Mouse (Mus musculus): ENCODE results near the gene Galnt15.
"Not testable (repeated sequence)": the region's sequence is repeated elsewhere in the genome, so short reads cannot be mapped to it uniquely, and the experiment has no call there.

The Galnt15 gene

DNA sequence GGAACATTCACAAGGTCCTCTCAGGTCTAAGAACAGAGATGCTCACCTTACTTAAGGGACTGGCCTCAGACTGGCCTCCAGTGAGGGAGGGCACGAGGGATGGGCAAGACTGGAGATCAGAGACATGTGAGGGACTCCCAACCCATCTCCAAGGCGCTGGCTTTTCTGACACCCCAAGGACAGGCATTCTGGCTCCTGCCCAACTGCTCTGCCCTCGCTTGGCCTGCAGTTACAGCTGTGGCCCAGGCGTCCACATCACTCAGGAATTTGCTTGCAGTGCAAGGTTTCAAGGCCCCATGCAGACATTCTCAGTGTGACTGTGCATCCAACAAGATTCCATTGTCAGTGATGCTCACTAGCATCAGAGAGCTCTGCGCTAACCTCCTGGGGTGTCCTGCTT is 7.7 kb downstream of the Galnt15 start:
- no peak for DNase-seq (ENCODE audit: low spot score in 2 of 2)

DNA sequence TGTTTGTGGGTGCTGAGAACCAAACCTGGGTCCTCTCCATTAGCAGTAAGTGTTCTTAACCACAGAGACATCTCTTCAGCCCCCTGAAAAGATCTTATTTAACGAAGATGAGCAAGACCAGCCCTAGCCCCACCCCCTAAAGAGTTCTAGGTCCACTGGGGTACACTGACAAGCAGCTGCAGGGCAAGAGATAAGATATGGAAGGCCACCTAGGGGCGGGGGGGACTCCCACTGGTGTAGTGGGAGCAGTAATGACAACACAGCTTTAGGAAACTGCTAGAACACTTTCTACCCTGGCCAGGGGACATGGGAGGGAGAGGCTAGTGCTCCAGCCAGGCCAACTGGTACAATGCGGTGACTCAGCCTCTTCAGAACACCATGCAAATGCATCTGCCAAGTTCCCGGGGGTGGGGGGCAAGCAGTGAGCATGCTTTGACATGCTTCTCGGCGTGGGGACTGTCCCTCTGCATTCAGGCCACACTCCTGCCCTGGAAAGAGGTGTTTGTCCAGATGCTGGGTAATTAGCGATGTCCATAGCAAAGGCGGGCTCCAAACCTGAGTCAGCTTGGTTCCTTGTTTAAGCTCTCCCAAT is 9.0 kb downstream of the Galnt15 start:
- DNase-seq (ENCODE audit: low spot score in 2 of 2) = no peak

DNA sequence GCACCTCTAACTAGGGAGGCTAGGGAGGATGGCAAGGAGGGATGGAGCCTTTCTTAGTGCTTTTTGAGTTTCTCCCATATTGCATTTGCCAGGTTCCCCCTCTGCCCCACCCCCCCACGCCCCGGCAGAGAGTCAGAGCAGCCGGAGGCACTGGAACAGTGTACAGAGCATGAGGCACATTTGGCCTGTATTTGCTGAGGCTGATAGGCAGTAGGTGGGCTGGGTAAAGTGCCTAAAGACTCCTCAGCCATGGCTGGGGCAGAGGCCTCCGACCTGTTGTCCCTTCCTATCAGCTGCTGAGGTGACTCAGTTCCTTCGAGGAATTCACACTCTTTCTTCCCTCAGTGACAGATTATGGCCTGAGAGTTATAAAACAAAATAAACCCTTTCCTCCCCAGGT is 13.3 kb downstream of the Galnt15 start:
- DNase-seq (ENCODE audit: low spot score in 2 of 2) = no peak

DNA sequence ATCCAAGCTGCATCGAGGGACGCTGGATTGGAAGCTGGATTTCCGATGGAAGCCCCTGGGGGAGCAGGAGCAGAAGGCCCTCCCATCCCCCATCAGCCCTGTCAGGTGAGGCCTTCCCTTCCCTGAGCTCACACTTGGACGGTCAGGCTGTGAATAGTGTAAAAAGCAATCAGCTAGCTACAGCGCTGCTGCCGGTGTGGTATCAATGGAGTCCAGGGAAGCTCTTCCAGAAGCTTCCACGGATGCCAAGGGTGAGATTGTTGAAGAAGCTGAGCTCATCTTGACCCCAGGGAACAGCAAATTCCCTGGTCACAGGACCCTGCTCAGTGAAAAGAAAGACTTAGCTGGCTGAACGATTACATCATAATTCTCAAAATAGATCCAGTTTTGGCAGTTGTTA is 17.6 kb downstream of the Galnt15 start:
- DNase-seq (ENCODE audit: low spot score in 2 of 2) = no peak

DNA sequence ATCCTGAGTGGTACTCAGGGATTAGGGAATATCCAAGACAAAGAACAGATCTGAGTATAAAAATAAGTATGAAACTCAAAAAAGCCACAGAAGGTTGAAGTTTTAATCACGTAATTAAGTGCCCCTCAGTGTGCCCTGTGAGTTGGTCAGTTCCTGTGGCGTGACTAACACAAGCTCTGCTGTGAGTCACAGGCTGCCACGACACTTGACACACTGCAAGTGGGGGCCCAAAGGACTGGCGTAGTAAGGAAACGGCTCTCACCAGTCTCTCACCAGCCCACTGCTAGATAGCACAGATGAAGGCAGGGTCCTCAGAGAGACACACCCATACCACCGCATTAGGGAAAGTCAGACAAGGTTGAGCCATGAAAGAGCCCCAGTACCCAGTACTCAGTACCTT is 21.4 kb downstream of the Galnt15 start:
- DNase-seq (ENCODE audit: low spot score in 2 of 2) = no peak

DNA sequence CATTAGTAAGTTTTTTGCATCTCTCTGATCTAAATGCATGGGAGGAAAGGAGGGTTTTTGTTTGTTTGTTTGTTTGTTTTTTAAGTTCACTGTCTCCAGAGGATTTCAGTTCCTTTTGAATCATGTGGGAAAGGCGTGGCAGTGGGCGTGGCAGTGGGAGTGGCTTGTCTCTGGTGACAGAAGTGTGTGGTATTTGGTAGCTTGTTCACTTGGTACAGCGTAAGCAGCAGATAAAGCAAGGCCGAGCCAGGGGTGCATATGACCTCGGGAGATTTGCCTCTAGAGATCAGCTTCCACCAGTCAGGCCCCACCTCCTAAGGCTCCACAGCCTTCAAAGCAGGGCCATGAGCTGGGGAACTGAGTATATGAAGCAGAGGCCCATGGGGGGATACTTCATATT is 25.1 kb downstream of the Galnt15 start:
- DNase-seq (ENCODE audit: low spot score in 2 of 2) = no peak

DNA sequence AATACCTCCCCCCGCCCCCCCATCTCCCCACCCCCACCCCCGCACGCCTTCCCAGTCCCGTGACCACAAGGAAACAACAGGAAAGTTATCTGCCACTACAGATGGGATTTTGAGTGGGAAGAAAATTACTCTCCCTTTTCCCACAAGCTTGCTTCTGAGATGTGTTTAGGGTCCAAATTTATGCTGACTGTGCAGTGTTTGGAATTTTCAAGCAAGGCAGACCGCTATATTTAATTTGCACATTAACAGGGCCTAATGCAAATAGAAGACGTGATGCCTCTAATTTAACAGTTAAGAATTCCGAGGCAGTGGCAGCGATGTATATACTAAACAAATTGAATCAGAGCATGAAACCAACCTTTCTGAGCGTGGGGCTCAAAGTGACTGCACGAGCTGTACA is 26.0 kb downstream of the Galnt15 start:
- DNase-seq (ENCODE audit: low spot score in 2 of 2) = no peak

DNA sequence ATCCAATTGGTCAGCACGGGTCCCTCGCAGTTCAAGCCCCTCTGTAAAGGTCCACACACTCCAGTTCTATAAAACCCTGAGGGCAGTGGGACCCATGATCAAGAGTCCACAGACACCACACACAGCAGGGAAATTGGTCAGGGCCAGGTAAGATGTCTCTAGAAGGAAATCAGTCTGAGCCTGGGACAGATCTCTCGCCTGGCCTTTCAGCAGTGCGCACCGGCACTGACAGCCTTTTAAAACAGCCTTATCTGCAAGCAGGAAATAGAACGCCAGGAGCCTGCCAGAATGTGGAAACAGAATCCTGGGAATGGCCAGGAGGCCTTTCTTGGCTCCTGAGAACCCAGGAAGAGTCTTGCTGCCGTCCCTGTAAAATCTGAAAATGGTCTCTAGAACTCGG is 27.0 kb downstream of the Galnt15 start:
- DNase-seq (ENCODE audit: low spot score in 2 of 2) = no peak

DNA sequence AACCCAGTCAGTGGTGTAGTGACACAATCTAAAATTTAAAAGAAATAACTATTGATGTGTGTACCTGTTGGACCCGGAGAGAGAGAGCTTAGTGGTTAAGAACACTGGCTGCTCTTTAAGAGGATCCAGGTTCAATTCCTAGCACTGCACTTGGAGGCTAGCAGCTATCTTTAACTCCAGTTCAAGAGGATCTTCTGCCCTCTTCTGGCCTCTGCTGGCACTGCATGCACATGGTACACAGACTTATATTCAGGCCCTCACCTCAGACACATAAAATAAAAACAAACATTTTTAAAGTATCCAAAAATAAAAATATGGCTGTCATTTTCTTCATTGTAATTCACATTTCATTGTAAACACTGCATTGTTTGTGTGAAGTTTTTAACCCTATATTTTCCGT is 27.9 kb downstream of the Galnt15 start:
- no peak for DNase-seq (ENCODE audit: low spot score in 2 of 2)

DNA sequence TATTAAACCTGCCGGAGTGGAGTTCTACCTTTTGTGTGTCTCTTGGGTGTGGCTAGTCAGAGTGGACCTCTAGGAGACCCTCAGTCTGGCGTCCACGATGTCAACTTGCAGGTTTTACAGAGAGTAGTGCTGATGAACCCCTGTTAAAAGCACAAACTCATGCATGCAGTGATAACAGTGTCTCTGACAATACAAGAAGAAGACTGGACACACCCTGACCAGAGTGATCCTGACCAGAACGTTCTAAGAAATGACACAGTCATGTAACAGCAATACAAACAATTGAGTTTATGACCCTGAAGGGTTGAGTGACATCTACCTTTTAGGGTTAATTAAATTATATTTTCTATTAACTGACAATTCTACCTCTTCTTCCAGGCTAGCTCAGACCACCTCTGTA is 28.9 kb downstream of the Galnt15 start:
- DNase-seq (ENCODE audit: low spot score in 2 of 2) = no peak

DNA sequence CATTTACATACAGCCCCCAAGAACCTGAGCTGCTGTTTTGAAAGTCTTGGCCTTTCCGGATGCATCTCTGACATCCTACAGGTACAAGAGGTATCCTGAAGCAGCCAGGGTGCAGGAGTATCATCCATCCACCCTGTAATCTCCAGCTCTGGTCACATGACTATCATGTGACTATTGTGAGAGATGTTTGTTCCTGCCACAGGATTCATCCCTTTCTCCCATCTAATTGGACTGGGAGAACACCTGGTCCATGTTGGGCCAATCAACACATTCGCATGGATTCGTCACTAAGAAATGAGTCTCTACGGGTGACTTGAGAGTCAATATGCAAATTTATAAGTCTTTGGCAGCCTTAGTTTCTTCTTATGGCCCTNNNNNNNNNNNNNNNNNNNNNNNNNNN is 32.6 kb downstream of the Galnt15 start:
- no peak for DNase-seq (ENCODE audit: low spot score in 2 of 2)

DNA sequence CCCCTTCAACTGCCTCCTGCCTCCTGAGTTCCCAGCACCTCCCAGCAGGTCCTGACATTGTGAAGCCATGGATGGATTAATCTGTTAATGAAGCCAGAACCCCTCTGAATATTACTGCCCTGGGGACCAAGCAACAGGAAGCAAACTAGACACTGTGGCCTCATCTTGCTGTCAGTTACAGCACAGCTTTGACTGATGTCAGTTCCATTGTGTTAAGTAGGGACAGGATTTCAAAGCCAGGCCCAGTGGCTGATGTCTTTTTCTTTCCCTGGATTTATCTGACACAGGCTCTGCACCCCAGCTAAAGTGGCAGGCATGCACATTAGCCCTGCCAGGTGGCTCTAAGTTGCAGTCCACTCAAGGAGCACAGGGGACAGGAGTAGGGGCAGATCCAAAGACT is 44.0 kb downstream of the Galnt15 start:
- DNase-seq (ENCODE audit: low spot score in 2 of 2) = no peak

DNA sequence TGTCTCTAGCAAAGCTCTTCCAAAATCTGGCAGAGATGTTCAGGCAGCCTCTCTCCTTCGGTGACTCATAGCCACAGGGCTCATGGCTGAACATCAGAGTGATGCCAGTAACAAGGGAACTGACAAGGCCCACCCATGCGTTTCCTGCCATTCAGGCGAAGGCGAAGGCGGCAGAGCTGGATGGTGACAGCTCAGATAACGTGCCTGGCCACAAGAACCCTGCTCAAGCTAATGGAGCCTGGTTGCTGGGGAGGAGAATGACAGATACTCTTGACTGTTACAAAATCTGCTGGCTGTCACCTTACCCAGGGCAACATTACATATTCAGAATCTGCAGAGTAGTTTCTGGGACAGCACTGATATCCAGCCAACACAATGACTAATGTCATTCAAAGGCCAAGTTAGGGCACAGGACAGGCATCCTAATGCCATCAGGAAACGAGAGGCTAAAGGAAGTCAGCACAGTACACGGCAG is 44.5 kb downstream of the Galnt15 start:
- DNase-seq (ENCODE audit: low spot score in 2 of 2) = peak; percentile 56 to 62

DNA sequence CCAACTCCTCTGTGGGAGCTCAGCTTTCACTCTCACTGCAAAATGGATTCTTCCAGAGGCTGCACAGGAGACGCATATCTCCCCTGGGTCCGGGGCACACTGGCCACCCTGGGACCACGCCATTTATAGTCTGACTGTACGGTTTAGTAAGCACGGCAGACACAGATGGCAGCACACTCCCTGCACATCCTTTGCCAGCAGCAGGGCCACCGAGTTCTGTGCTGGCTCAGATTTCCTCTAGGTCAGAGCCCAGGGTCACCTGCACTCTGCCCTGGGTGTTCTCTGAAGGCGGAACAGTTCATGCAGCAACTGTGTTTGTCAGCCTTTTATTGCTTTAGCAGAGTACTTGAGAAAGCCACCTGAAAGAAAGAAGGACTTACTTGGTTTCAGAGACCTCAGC is 45.1 kb downstream of the Galnt15 start:
- DNase-seq (ENCODE audit: low spot score in 2 of 2) = no peak

DNA sequence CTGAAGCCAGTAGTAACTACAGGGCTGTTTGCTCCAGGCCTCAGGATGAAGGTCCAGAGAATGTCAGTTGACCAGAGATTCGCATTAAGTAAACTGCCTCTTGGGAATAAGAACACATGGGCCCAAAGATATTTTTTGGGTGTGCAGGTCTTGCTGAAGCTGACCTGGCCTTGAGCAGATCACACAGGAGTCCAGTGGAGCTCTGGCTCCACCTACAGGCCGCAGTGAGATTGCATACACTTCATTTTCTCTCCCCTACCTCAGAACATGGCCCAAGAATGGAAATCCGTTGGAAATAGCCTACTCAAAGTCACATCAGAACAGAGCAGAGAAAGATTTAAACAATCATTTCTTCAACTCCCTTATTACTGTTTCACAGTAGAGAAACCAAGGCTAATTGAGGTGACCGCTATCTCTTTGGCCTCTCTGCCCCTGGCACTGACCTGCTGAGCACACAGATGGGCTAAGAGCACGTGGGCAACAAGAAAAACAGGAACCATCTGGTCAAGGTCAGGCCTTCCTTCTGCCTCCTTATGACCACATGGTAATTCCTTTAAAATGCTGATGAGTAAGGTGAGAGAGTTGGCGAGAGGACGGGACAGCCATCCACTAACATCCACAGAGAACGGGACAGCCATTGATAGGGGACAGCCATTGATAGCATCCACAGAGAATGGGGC is 48.2 kb downstream of the Galnt15 start:
- peak; percentile 59 to 69 for DNase-seq (ENCODE audit: low spot score in 2 of 2)

DNA sequence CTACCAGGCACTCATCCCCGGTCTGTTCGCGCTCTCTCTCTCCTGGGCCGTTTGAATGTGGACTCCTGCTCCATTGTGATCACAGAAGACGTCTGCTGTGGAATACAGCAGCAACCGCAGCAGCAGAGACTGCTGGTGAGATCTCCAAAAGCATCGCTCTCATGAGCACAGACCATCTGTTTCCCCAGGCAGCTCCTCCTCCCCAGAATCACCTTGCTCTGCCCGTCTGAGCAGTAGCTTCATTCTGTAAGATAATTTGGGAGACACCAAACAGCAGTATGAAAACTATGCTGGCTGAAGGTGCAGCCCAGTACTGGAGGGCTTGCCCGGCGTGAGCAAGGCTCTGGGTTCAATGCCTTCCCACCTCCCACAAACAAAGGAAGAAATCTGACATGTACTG is 52.2 kb downstream of the Galnt15 start:
- peak in 1 of 2 experiments; percentile 31 for DNase-seq (ENCODE audit: low spot score in 2 of 2)

DNA sequence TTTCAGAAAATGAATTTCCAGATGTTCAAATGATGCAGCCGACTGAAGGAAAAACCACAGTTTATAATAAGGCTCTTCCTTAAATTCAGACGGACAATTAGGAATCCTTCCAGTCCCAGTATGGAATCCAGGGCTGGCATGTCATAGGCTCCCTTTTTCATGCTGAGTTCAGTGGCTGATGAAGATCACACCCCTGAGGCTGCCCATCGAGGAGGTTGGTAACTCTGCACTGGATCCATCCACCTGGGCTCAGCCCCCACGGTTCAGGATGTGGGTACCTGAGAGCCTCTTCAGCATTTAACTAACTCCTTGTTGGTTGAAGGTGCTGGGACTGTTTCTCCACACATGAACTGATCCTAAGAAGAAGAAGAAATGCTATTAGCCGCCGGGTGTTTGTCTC is 54.1 kb downstream of the Galnt15 start:
- DNase-seq (ENCODE audit: low spot score in 2 of 2) = no peak

DNA sequence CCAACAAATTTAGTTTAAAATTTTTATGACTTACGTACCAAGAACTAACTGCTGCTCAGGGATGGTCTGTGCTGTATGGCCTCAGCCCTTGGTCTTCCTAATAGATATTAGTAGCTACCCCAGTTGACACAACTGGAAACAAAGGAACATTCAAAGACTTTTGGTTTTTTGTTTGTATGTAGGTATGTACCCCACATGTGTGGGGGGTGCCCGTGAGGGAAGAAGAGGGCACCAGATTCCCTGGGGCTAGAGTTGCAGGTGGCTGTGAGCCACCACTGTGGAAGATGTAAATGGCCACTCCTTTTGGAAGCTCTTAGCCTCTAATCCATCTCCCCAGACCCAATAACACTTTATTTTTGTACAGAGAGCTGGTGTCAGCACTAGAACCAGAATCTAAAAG is 54.7 kb downstream of the Galnt15 start:
- DNase-seq (ENCODE audit: low spot score in 2 of 2) = no peak

DNA sequence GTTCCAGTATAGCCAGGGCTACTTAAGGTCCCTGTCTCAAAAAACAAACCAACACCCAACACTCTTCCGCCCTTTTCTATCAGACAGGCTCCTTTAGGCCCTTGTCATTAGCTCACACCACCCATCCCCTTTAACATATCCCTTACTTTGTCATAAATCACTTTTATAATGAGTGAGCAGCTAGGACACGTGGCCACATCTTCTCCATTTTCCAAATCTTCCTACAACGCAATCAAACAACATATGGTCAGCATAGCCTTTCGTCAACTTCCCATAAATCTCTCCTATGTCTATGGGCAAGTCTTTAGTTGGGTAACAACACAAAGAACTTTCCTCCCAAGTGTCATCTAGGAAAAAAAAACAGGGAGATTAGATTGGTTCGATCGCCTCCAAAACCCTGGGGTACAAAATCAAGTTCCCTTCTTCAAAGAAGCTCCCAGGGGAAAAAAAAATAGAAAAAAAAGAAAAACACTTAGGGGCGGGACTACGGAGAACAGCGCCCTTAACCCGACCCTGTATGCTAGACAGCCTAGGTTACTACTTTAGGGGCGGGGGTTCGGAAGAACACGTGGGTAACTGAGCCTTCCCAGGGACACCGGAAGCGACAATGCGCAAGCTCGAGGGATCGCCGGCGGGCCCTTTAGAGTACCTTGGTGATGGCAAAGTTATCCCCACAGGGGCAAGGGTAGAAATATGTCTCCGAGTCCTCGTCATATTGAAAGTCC is 56.1 kb downstream of the Galnt15 start, which contains the start of gene Oxnad1:
Gene Oxnad1 (plus strand): TSS at position 614 of the 725 bp plus-strand sequence.
- DNase-seq (ENCODE audit: low spot score in 2 of 2) = peak in 1 of 2 experiments; percentile 6

DNA sequence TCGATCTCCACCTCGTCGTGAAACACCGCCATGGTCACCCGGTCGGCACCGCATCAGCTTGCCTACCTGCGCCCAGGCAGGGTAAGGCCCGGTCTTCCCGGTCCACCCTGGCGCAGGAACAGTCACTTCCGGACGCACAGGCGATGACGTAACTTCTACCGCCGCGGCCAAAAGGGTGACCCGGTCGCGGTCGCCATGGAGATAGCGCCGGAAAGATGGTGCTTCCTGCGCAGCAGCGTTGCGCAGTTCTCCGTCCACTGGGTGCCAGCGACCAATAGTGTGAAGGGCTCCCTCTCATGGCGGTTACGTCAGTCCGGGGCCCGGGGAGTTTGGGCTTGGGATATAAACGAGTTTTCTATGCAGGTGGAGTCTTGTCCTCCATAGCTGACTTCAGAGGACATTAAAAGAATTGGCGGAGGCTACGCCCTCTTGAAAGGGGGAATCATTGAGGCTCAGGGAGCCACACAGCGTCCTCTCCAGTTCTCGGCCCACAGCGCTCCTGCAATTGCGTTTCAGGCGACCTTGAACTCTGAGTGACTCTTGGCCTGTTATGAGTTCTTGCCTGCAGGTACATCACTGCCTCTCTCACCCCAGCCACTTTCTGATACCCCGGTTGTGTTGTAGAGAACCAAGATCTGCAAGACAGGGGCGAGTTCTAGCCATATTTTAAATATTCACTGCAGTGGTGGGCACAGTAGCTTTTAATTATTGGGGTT is 56.9 kb downstream of the Galnt15 start, which contains the start of gene Dph3:
Gene Dph3 (minus strand): TSS at position 244 of the 716 bp plus-strand sequence.
- DNase-seq (ENCODE audit: low spot score in 2 of 2) = peak; percentile 100

DNA sequence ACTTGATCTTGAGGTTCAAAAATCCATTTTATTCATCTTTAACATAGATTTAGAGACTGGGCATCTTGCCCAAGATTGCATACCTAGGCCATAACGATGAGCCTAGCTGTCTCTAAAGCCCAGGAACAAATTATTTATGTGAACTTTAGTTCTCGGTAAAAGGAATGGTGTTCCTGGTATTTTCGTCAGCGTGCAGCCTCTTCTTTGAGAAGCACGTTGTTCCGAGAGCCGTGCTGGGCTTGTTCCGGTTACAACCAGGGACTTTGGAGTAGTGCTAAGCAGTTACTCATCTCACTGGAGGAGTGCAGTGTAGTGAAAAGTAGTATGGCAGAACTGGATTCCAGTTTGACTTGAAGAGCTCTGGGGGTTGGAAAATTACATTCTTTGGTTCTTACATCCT is 57.4 kb downstream of the Galnt15 start:
- peak in 1 of 2 experiments; percentile 12 for DNase-seq (ENCODE audit: low spot score in 2 of 2)

DNA sequence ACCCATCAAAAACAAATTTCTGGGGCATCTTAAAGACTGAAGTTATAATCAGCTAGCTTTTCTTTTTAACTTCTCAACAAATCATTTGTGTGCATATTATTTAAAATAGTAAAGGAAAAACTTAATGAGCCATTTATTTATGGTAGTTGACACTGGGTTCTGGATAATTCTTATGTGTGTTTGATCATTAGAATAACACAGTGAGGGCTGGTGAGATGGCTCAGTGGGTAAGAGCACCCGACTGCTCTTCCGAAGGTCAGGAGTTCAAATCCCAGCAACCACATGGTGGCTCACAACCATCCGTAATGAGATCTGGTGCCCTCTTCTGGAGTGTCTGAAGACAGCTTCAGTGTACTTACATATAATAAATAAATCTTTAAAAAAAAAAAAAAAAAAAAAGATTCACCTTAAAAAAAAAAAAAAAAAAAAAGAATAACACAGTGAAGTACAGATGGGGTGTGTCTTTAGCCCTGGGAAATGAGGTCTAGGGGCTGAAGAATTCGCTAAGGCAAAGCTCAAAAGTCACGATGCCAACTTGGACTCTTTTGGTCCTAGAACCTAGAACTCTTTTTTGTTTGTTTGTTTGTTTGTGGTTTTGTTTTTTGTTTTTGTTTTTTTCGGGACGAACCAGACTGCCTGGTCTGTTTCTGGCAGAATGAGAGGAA is 58.9 kb downstream of the Galnt15 start:
- DNase-seq (ENCODE audit: low spot score in 2 of 2) = not testable (repeated sequence)

Measured in frontal cortex, postnatal 36 days (tissue).